ENCODE assay signal across 8 mouse cellular contexts in the genomic region with DNA sequence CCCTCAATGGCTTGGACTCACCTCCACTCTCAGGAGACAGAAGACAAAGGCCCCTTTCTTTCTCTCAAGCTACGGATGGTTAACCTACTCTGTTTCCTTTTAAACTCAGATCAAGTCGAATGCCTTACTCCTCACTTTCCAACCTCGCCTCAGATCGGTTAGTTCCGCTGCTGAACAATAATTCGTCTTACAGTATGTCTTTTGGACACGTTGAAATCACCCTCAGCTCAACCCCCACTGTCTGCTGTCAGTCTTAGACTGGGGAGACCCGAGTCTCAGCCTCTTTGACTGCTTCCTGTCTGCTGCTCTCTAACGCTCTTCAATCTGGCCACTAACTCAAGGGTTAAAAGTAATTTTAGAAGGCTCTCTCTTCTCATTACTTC. TPM values are rescaled to one million over a fixed set of nuclear protein-coding genes. Genes with fewer than 3 reads are reported as not detected.
DNase-seq lines count a peak whose midpoint lies in the region; ATAC-seq and TF ChIP-seq lines count a peak whose summit lies in the region.

No protein-coding gene starts in this region.

- H3K9ac ChIP-seq in heart, embryonic 12.5 days = no peak overlapping the region
- H3K9ac ChIP-seq in CH12.LX (ENCODE audit: insufficient read depth, low read depth) = peak overlapping the region; percentile 73
- peak overlapping the region; percentile 23 for H3K9ac ChIP-seq in forebrain, embryonic 13.5 days
- H3K9ac ChIP-seq in liver, embryonic 14.5 days (replicated peaks) = no peak overlapping the region

- no peak for TF ChIP-seq CTCF in CH12.LX (conservative IDR thresholded peaks at IDR 0.05 in 1 of 2, IDR thresholded peaks at IDR 0.05 in 1 of 2; ENCODE audit: low read depth in 2 of 2, low read length in 2 of 2)
- TF ChIP-seq CTCF in liver, embryonic 14.5 days (IDR thresholded peaks at IDR 0.05; ENCODE audit: low read depth) = no peak

- 24% methylated on average over 9 of the region's 9 CpGs for WGBS in heart, embryonic 12.5 days
- 11% methylated on average over 9 of the region's 9 CpGs for WGBS in forebrain, embryonic 13.5 days
- WGBS in liver, embryonic 14.5 days (ENCODE audit: insufficient replicate concordance) = 21% methylated on average over 9 of the region's 9 CpGs

- no peaks in the 10 kb centered on the region for H3K36me3 ChIP-seq in heart, embryonic 12.5 days
- no peaks in the 10 kb centered on the region for H3K36me3 ChIP-seq in CH12.LX (replicated peaks in 1 of 2; ENCODE audit: control insufficient read depth in 1 of 2, insufficient read depth in 1 of 2, low read length in 1 of 2)
- H3K36me3 ChIP-seq in forebrain, embryonic 13.5 days (ENCODE audit: poor library complexity, severe bottlenecking) = 0 out of 2 replicates have a peak, but pooled peaks cover 9% of the 10 kb centered on the region
- no peaks in the 10 kb centered on the region for H3K36me3 ChIP-seq in liver, embryonic 14.5 days (replicated peaks; ENCODE audit: control insufficient read depth, insufficient read depth, low read depth)

- no peaks in the 10 kb centered on the region for H3K79me2 ChIP-seq in CH12.LX (replicated peaks; ENCODE audit: control insufficient read depth, extremely low read depth, insufficient read depth, poor library complexity, severe bottlenecking)

- peaks cover 11% of the 10 kb centered on the region for H3K4me1 ChIP-seq in heart, embryonic 12.5 days (replicated peaks)
- peaks cover 16 to 42% of the 10 kb centered on the region in 2 experiments for H3K4me1 ChIP-seq in CH12.LX (ENCODE audit: control insufficient read depth in 1 of 2, insufficient read depth in 2 of 2)
- peaks cover 20% of the 10 kb centered on the region for H3K4me1 ChIP-seq in forebrain, embryonic 13.5 days
- H3K4me1 ChIP-seq in liver, embryonic 14.5 days (replicated peaks; ENCODE audit: control insufficient read depth in 2 of 2, insufficient read depth in 2 of 2, low read length in 1 of 2) = peaks cover 0 to 2% of the 10 kb centered on the region in 2 experiments; a peak in 1 of 4 replicates

- DNase-seq in heart, postnatal 25 days (ENCODE audit: low spot score) = no peak
- DNase-seq in CH12.LX (ENCODE audit: extremely low read depth) (no peak), MN1 (ENCODE audit: low spot score) (no peak)
- DNase-seq in liver, embryonic 14.5 days (ENCODE audit: low read depth in 3 of 3, low spot score in 3 of 3) = no peak
- DNase-seq in ovary, postnatal 14 days (ENCODE audit: low spot score) = no peak
- no peak for DNase-seq in gastrocnemius, postnatal 25 days

- H3K4me3 ChIP-seq in heart, embryonic 12.5 days = peak overlapping the region; percentile 51
- H3K4me3 ChIP-seq in CH12.LX (replicated peaks in 1 of 3; ENCODE audit: low read depth in 2 of 3, low read length in 2 of 3, poor library complexity in 1 of 3) = peak overlapping the region; percentile 63 to 77 (median 69)
- peak overlapping the region; percentile 80 for H3K4me3 ChIP-seq in forebrain, embryonic 13.5 days
- H3K4me3 ChIP-seq in liver, embryonic 14.5 days (ENCODE audit: insufficient read depth in 1 of 2, low read depth in 2 of 2, low read length in 2 of 2) = no peak overlapping the region; a peak in 1 of 4 replicates

- dilution Hi-C loops in CH12.LX (cut with MboI; ENCODE audit: extremely low pct_ligation_motif_present, extremely low pct_unique_long_range_greater_than_20kb, low sequenced_read_pairs) = no loop called here

- TF ChIP-seq RAD21 in CH12.LX (IDR thresholded peaks at IDR 0.05; ENCODE audit: low read depth, low read length) = no peak

- H3K4me2 ChIP-seq in heart, embryonic 12.5 days = peak overlapping the region; percentile 76
- peak overlapping the region; percentile 84 for H3K4me2 ChIP-seq in CH12.LX (ENCODE audit: insufficient read depth, low read depth, poor library complexity, severe bottlenecking)
- peak overlapping the region; percentile 75 for H3K4me2 ChIP-seq in forebrain, embryonic 13.5 days
- H3K4me2 ChIP-seq in liver, embryonic 14.5 days (ENCODE audit: low read depth) = peak overlapping the region; percentile 77

- TF ChIP-seq EP300 in CH12.LX (IDR thresholded peaks at IDR 0.05; ENCODE audit: low read length) = no peak; the same call in 1 of the 2 replicates
- no peak for TF ChIP-seq EP300 in liver, embryonic 14.5 days (IDR thresholded peaks at IDR 0.05; ENCODE audit: low read depth)

- H3K27ac ChIP-seq in heart, embryonic 12.5 days (ENCODE audit: poor library complexity, severe bottlenecking) = no peak overlapping the region
- H3K27ac ChIP-seq in CH12.LX (ENCODE audit: insufficient read depth, low read depth) = peak overlapping the region; percentile 71
- peak overlapping the region; percentile 87 for H3K27ac ChIP-seq in forebrain, embryonic 13.5 days
- H3K27ac ChIP-seq in liver, embryonic 14.5 days = no peak overlapping the region

- peaks cover 57% of the 10 kb centered on the region for H3K27me3 ChIP-seq in heart, embryonic 12.5 days (replicated peaks)
- H3K27me3 ChIP-seq in CH12.LX (replicated peaks) = peaks cover 3% of the 10 kb centered on the region
- H3K27me3 ChIP-seq in forebrain, embryonic 13.5 days = no peaks in the 10 kb centered on the region
- peaks cover 39% of the 10 kb centered on the region for H3K27me3 ChIP-seq in liver, embryonic 14.5 days (ENCODE audit: control insufficient read depth, insufficient read depth, low read length)

- intact Hi-C loops in heart, postnatal 25 days (cut with DNase I) = loop anchor here (5.0 kb wide), 1 partner anchor 436 kb away; no protein-coding TSS in a partner anchor

- TF ChIP-seq POLR2A in CH12.LX (IDR thresholded peaks at IDR 0.05; ENCODE audit: low read depth, low read length) = no peak

- ATAC-seq in heart, embryonic 12.5 days (ENCODE audit: insufficient number of reproducible peaks, low FRiP score) = no peak
- ATAC-seq in forebrain, embryonic 13.5 days = peak; percentile 19; the same call in 1 of the 2 replicates
- no peak for ATAC-seq in liver, embryonic 14.5 days (ENCODE audit: insufficient read depth)

- no peaks in the 10 kb centered on the region for H3K9me3 ChIP-seq in heart, embryonic 12.5 days (replicated peaks)
- peaks cover 2% of the 10 kb centered on the region for H3K9me3 ChIP-seq in CH12.LX (replicated peaks; ENCODE audit: low read length)
- no peaks in the 10 kb centered on the region for H3K9me3 ChIP-seq in forebrain, embryonic 13.5 days (replicated peaks)
- no peaks in the 10 kb centered on the region for H3K9me3 ChIP-seq in liver, embryonic 14.5 days (ENCODE audit: control insufficient read depth, low read length)

- in situ Hi-C loops in CH12.LX (cut with MboI; ENCODE audit: low pct_ligation_motif_present, low pct_unique_long_range_greater_than_20kb, low sequenced_read_pairs) = loop anchor here (5.0 to 10.0 kb wide), 3 partner anchors 56 to 244 kb away; no protein-coding TSS in a partner anchor

TF ChIP-seq in CH12.LX, 34 proteins besides CTCF, POLR2A, EP300 and RAD21 (continues in another document):
- TF ChIP-seq E2F4 (IDR thresholded peaks at IDR 0.05; ENCODE audit: insufficient replicate concordance, low read depth, low read length) (no peak), NRF1 (IDR thresholded peaks at IDR 0.05; ENCODE audit: low read depth, low read length) (no peak; the same call in 1 of the 2 replicates), RCOR1 (conservative IDR thresholded peaks at IDR 0.05; ENCODE audit: low read depth, low read length) (peak; percentile 54; the same call in 1 of the 2 replicates), CHD2 (IDR thresholded peaks at IDR 0.05; ENCODE audit: low read length) (no peak; the same call in none of the 2 replicates), SMC3 (IDR thresholded peaks at IDR 0.05; ENCODE audit: low read depth, low read length) (no peak), SIN3A (IDR thresholded peaks at IDR 0.05; ENCODE audit: low read length) (no peak), ELF1 (IDR thresholded peaks at IDR 0.05; ENCODE audit: low read depth, low read length) (no peak), GABPA (IDR thresholded peaks at IDR 0.05; ENCODE audit: insufficient replicate concordance, low read depth, low read length) (no peak), TCF12 (IDR thresholded peaks at IDR 0.05; ENCODE audit: low read depth, low read length) (0 out of 2 replicates have a peak, but pooled peaks have one; percentile 14), MEF2A (IDR thresholded peaks at IDR 0.05; ENCODE audit: borderline replicate concordance, low read depth, low read length) (no peak; the same call in 1 of the 2 replicates), MAZ (IDR thresholded peaks at IDR 0.05; ENCODE audit: low read depth, low read length) (no peak), ZNF384 (IDR thresholded peaks at IDR 0.05; ENCODE audit: low read depth, low read length) (no peak), MXI1 (IDR thresholded peaks at IDR 0.05; ENCODE audit: low read depth, low read length) (no peak), MAFK (IDR thresholded peaks at IDR 0.05; ENCODE audit: insufficient replicate concordance, low read length) (no peak), TBP (conservative IDR thresholded peaks at IDR 0.05; ENCODE audit: low read depth, low read length) (no peak), JUN (IDR thresholded peaks at IDR 0.05; ENCODE audit: insufficient read depth, low read depth, low read length) (no peak), MYC (IDR thresholded peaks at IDR 0.05; ENCODE audit: low read depth, low read length) (peak; percentile 69), ETS1 (conservative IDR thresholded peaks at IDR 0.05; ENCODE audit: low read depth, low read length) (no peak)

RNA-seq across cellular contexts. Expression of gene Slc4a8, which starts 0.5 kb away (rescaled TPM):
- 1.1 and 1.2 TPM in 2 replicates for polyA plus RNA-seq in heart, embryonic 12.5 days (2016; fragmentation: Nextera tagmentation; extraction: Ambion mirVana)
- total RNA-seq in heart, postnatal 25 days (2021) = 1 to 10 TPM; 3.0 to 3.9 TPM
- total RNA-seq in CH12.LX (2012; rRNA removed) (4.1 and 4.7 TPM in 2 replicates), CH12.LX (2014; rRNA removed) (5.1 and 7.0 TPM in 2 replicates)
- 7.2 and 9.6 TPM in 2 replicates for polyA plus RNA-seq in CH12.LX (2012; ENCODE audit: insufficient read length, low read depth)
- polyA plus RNA-seq in forebrain, embryonic 13.5 days (2015; fragmentation: Nextera tagmentation; extraction: Ambion mirVana) = 17.1 and 19.5 TPM in 2 replicates
- polyA plus RNA-seq in liver, embryonic 14.5 days (2012; rRNA removed) = 0.15 and 0.16 TPM in 2 replicates
- polyA plus RNA-seq in liver, embryonic 14.5 days (2014; fragmentation: Nextera tagmentation; extraction: Ambion mirVana) = 0.30 and 0.55 TPM in 2 replicates
- 1 to 10 TPM; 1.6 to 1.7 TPM for total RNA-seq in gastrocnemius, postnatal 25 days (2021)

RNA-seq across cellular contexts. Expression of gene Galnt6, which starts 31.9 kb away (rescaled TPM):
- polyA plus RNA-seq in heart, embryonic 12.5 days (2016; fragmentation: Nextera tagmentation; extraction: Ambion mirVana) = 0.14 and 0.39 TPM in 2 replicates
- total RNA-seq in heart, postnatal 25 days (2021) = 1 to 10 TPM in 1 of 2 experiments, under 1 TPM in 1; 0.99 to 1.2 TPM
- total RNA-seq in CH12.LX (2012; rRNA removed) = 4.4 and 5.0 TPM in 2 replicates
- 0.58 and 0.62 TPM in 2 replicates for total RNA-seq in CH12.LX (2014; rRNA removed)
- 2.0 TPM in 2 replicates for polyA plus RNA-seq in CH12.LX (2012; ENCODE audit: insufficient read length, low read depth)
- 0.06 and 0.10 TPM in 2 replicates for polyA plus RNA-seq in forebrain, embryonic 13.5 days (2015; fragmentation: Nextera tagmentation; extraction: Ambion mirVana)
- 0.36 and 0.47 TPM in 2 replicates for polyA plus RNA-seq in liver, embryonic 14.5 days (2012; rRNA removed)
- 0.73 and 0.84 TPM in 2 replicates for polyA plus RNA-seq in liver, embryonic 14.5 days (2014; fragmentation: Nextera tagmentation; extraction: Ambion mirVana)
- total RNA-seq in gastrocnemius, postnatal 25 days (2021) = under 1 TPM; 0.08 to 0.13 TPM

Comparison
In these comparisons a context has a peak if more than half of its experiments do, and no peak if none do; other contexts are left out.
1. H3K27ac ChIP-seq: peak in CH12.LX (single experiment) and forebrain, embryonic 13.5 days (single experiment); none in heart, embryonic 12.5 days (single experiment) and liver, embryonic 14.5 days (single experiment).
2. H3K4me3 ChIP-seq: peak in heart, embryonic 12.5 days (single experiment), CH12.LX (3 of 3) and forebrain, embryonic 13.5 days (single experiment); none in liver, embryonic 14.5 days (0 of 2).
3. H3K9ac ChIP-seq: peak in CH12.LX (single experiment) and forebrain, embryonic 13.5 days (single experiment); none in heart, embryonic 12.5 days (single experiment) and liver, embryonic 14.5 days (single experiment).
4. Peak in every context shown above with its lines, with median percentiles within 50 percentile points of each other: H3K4me2 ChIP-seq.